Mouse (Mus musculus) neural tube, embryonic 12.5 days (tissue): Measurements from ENCODE around the gene Lyz1. TPM values are rescaled to one million over a fixed set of nuclear protein-coding genes. Genes with fewer than 3 reads are reported as not detected.

Experiments
- ATAC-seq: fragments of 200-750 bp; cut with Nextera tagmentation; 2 replicates; pipeline ENCODE4 v1.8.0; 2017; ENCODE audit warnings: low read depth, mild to moderate bottlenecking, moderate TSS enrichment, moderate library complexity; ENCODE audit not compliant: low FRiP score
- H3K27ac ChIP-seq: fragments of 300-500 bp; sonication (generic); 2 replicates; pipeline ENCODE4 v1.5.1; 2016
- H3K27me3 ChIP-seq: fragments of 300-500 bp; sonication (generic); replicated peaks from 2 replicates; pipeline ENCODE4 v1.6.1; 2016; ENCODE audit warnings: mild to moderate bottlenecking
- H3K36me3 ChIP-seq: fragments of 300-500 bp; sonication (generic); 2 replicates; pipeline ENCODE4 v1.6.1; 2016; ENCODE audit warnings: mild to moderate bottlenecking
- H3K4me1 ChIP-seq: fragments of 300-500 bp; sonication (generic); 2 replicates; pipeline ENCODE4 v1.6.1; 2016
- H3K4me2 ChIP-seq: fragments of 300-500 bp; sonication (generic); replicated peaks from 2 replicates; pipeline ENCODE4 v1.6.1; 2016; ENCODE audit warnings: mild to moderate bottlenecking
- H3K4me3 ChIP-seq: fragments of 300-500 bp; sonication (generic); 2 replicates; pipeline ENCODE4 v1.5.1; 2016
- H3K9ac ChIP-seq: fragments of 300-500 bp; sonication (generic); 2 replicates; pipeline ENCODE4 v1.6.1; 2016; ENCODE audit warnings: mild to moderate bottlenecking
- H3K9me3 ChIP-seq: fragments of 300-500 bp; sonication (generic); 2 replicates; pipeline ENCODE4 v1.6.1; 2016; ENCODE audit warnings: mild to moderate bottlenecking
- WGBS: fragments of 180-500 bp; shearing (Covaris S2); methylation state at CpG from one replicate; pipeline ENCODE4 v1.1.7; 2016; 5-methylcytosine and 5-hydroxymethylcytosine counted together
- polyA plus RNA-seq: library from polyadenylated mRNA; unstranded; fragments of >200 nt; fragmentation: Nextera tagmentation; extraction: Ambion mirVana; gene quantifications from 2 replicates; pipeline ENCODE4 v1.2.1, GENCODE M21; 2016

Gene Lyz1
- not detected in 2 replicates for polyA plus RNA-seq

DNA sequence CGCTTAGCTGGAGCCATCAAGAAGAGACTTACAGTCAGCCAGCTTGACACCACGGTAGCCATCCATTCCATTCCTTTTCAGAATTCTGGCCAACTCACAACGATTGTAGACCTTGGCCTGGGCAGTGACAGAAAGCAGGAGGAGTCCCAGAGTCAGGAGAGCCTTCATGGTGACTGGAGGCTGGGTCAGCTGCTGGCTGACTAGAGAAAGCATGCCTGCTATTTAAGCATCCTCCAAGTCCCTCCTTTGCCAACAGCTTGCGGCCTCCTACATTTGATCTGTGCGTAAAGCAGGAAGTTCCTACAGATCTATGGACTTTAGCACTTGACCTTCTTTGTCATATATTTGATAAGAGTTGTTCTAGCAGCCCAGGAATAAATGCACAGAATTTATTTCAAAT is at the start of gene Lyz1:
Lyz1 (minus strand) TSS at position 198 of the 400 bp plus-strand sequence.
- H3K27me3 ChIP-seq: no peaks in the 10 kb centered on the region
- no peaks in the 10 kb centered on the region for H3K36me3 ChIP-seq
- no peaks in the 10 kb centered on the region for H3K4me1 ChIP-seq
- no peak within 1 kb of the TSS for H3K4me3 ChIP-seq
- H3K9ac ChIP-seq: no peak within 1 kb of the TSS
- H3K27ac ChIP-seq: no peak within 1 kb of the TSS
- WGBS: 85% methylated on average over 5 of the region's 5 CpGs
- H3K9me3 ChIP-seq: no peaks in the 10 kb centered on the region
- no peak for ATAC-seq
- no peak within 1 kb of the TSS for H3K4me2 ChIP-seq

DNA sequence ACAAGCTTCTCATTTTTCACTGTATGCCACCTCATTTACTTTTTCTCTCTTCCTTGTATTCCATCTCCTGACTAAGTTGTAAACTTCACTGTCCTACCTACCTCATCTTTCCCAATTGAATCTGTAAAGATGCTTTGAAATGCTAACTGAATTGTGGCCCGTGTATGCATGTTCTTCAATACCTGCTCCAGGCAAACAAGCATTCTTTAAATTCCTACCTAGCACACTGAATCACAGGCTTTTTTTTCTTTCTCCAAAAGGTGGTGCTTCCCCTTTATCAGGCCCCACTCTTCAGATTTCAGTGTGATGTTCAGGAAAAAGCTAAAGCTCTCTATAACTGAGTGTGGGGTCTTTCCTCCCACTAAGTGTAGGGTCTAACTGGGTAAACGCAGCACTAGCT is 49.7 kb upstream of the Lyz1 start:
- Histone ChIP-seq H3K4me2 (no peak overlapping the region), H3K9me3 (no peaks in the 10 kb centered on the region), H3K9ac (no peak overlapping the region), H3K4me1 (no peaks in the 10 kb centered on the region), H3K27ac (no peak overlapping the region), H3K27me3 (no peaks in the 10 kb centered on the region), H3K36me3 (0 out of 2 replicates have a peak, but pooled peaks cover 3% of the 10 kb centered on the region), H3K4me3 (no peak overlapping the region)
- WGBS: 72% methylated on average over 2 of the region's 2 CpGs
- ATAC-seq: no peak

DNA sequence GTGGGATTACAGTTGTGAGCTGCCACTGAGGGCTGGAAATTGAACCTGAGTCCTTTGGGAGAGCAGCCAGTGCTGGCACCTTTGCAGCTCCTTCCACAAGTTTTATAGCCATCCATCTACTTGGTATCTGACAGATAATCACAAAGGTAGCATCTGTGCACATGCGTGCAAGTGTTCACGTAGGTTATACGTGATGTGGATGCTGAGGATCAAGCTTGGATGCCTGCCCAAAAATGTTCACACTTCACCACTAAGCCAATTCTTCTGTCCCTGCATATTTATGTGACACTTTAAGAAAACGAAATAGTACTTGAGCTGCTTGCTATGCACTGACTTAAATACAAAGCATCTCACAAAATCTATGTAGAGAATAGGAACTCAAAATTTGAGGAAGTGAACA is 48.4 kb upstream of the Lyz1 start:
- H3K36me3 ChIP-seq: no peaks in the 10 kb centered on the region
- H3K27ac ChIP-seq: no peak overlapping the region
- H3K9me3 ChIP-seq: no peaks in the 10 kb centered on the region
- no peaks in the 10 kb centered on the region for H3K27me3 ChIP-seq
- H3K9ac ChIP-seq: no peak overlapping the region
- H3K4me3 ChIP-seq: no peak overlapping the region
- WGBS: 85% methylated on average over 4 of the region's 4 CpGs
- no peak overlapping the region for H3K4me2 ChIP-seq
- ATAC-seq: no peak
- no peaks in the 10 kb centered on the region for H3K4me1 ChIP-seq

DNA sequence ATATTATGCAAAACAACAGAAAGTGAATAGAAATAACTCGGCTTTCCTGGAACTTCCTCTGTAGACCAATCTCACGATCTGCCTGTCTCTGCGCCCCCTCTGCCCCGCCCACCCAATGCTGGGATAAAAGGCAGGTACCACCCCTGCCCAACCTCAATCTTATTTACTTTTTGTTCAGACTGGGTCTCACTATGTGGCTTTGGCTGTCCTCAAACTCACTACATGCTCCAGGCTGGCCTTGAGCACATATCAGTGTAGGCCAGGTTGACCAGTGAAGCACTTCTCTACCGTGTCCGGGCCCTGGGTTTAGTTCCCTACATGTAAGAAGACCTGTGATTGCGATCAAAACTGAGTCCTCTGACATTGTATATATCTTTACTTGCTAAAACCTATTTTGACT is 46.6 kb upstream of the Lyz1 start:
- no peak overlapping the region for H3K27ac ChIP-seq
- H3K27me3 ChIP-seq: no peaks in the 10 kb centered on the region
- H3K36me3 ChIP-seq: no peaks in the 10 kb centered on the region
- no peak overlapping the region for H3K4me3 ChIP-seq
- H3K9ac ChIP-seq: no peak overlapping the region
- no peaks in the 10 kb centered on the region for H3K4me1 ChIP-seq
- no peaks in the 10 kb centered on the region for H3K9me3 ChIP-seq
- WGBS: 85% methylated on average over 7 of the region's 7 CpGs
- ATAC-seq: no peak
- no peak overlapping the region for H3K4me2 ChIP-seq

DNA sequence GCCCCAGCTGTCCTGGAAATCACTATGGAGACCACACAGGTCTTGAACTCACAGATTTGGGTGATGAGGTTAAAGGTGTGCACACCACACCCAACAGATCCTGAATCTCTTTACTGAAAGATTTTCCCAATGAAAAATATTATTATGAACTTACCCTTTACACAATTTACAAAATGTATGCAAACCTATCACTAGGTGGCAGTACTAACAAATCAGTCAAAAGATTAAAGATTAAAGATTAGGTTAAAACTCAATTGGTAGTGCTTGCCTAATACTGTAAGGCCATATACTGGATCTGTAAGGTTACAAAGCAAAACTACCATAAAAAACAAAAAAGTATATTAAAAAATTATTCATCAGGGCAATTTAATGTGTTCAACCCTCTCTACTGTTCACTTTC is 45.3 kb upstream of the Lyz1 start:
- no peak overlapping the region for H3K4me2 ChIP-seq
- no peaks in the 10 kb centered on the region for H3K36me3 ChIP-seq
- H3K9ac ChIP-seq: no peak overlapping the region
- no peaks in the 10 kb centered on the region for H3K27me3 ChIP-seq
- no peak overlapping the region for H3K4me3 ChIP-seq
- H3K9me3 ChIP-seq: no peaks in the 10 kb centered on the region
- H3K4me1 ChIP-seq: no peaks in the 10 kb centered on the region
- ATAC-seq: no peak
- no peak overlapping the region for H3K27ac ChIP-seq

DNA sequence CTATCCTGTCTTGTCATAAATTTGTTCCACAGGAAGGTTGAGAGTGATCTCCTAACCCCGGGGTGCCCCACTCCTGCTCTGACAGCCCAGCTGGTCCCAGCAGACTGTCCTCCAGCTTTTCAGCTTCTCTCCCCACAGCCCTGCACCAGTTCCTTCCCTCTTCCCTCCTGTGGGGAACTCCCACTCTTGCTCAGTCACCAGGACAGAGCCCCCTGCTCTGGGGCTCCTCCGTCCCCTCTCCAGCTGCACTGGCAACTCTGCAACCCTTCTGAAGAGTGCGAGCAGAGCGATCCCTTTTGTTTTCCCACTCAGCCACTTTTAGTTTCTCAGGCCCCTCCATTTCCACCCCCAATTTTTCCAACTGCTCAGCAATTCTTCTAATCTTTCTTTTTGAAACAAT is 43.0 kb upstream of the Lyz1 start:
- no peak overlapping the region for H3K27ac ChIP-seq
- H3K4me1 ChIP-seq: no peaks in the 10 kb centered on the region
- no peaks in the 10 kb centered on the region for H3K36me3 ChIP-seq
- H3K9me3 ChIP-seq: no peaks in the 10 kb centered on the region
- no peak for ATAC-seq
- no peak overlapping the region for H3K4me3 ChIP-seq
- H3K27me3 ChIP-seq: no peaks in the 10 kb centered on the region
- no peak overlapping the region for H3K9ac ChIP-seq
- WGBS: 41% methylated on average over 4 of the region's 4 CpGs
- H3K4me2 ChIP-seq: no peak overlapping the region

DNA sequence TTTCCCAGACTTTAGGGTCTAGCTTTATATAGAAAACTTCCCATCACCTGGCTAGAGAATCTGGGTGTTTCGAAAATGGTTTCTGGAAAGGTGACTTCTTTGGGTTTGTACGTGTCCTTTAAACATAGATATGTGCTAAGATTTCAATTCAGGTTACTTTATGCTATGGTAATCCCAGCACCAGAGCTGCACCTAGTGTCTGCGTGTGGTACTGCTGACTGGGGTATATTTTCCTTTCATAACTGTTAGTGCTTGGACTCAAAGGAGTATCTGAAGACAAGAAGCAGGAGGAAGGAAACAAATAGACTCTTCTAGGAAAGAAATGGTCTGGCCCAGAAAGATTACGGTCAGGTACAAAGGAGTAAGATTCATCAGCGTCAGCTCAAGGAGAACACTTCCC is 37.9 kb upstream of the Lyz1 start:
- H3K4me1 ChIP-seq: no peaks in the 10 kb centered on the region

DNA sequence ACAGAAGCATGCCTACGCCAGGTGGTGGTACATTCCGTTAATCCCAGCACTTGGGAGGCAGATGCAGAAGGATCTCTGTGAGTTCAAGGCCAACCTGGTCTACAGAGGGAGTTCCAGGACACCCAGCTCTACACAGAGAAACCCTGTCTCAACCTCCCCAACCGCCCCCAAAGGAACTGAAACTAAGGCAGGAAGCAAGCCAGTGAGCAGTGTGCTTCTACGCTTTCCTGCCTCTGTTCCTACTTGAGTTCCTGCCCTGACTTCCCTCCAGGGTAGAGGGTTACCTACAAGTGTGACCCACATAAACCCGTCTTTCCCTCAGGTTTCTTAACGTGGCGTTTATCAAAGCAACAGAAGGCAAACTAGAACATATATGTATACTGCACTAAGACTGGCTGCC is 31.1 kb upstream of the Lyz1 start:
- Histone ChIP-seq H3K36me3 (no peaks in the 10 kb centered on the region), H3K9ac (no peak overlapping the region), H3K27ac (no peak overlapping the region), H3K27me3 (no peaks in the 10 kb centered on the region), H3K4me1 (no peaks in the 10 kb centered on the region), H3K4me3 (no peak overlapping the region), H3K9me3 (no peaks in the 10 kb centered on the region), H3K4me2 (no peak overlapping the region)
- WGBS: 91% methylated on average over 7 of the region's 7 CpGs
- no peak for ATAC-seq

More for the DNA sequence above, 37.9 kb upstream of the Lyz1 start:
- WGBS: 84% methylated on average over 5 of the region's 5 CpGs
- H3K4me3 ChIP-seq: no peak overlapping the region
- no peaks in the 10 kb centered on the region for H3K36me3 ChIP-seq
- no peak overlapping the region for H3K27ac ChIP-seq
- H3K27me3 ChIP-seq: no peaks in the 10 kb centered on the region
- no peak overlapping the region for H3K4me2 ChIP-seq
- H3K9me3 ChIP-seq: no peaks in the 10 kb centered on the region
- no peak overlapping the region for H3K9ac ChIP-seq
- ATAC-seq: no peak

DNA sequence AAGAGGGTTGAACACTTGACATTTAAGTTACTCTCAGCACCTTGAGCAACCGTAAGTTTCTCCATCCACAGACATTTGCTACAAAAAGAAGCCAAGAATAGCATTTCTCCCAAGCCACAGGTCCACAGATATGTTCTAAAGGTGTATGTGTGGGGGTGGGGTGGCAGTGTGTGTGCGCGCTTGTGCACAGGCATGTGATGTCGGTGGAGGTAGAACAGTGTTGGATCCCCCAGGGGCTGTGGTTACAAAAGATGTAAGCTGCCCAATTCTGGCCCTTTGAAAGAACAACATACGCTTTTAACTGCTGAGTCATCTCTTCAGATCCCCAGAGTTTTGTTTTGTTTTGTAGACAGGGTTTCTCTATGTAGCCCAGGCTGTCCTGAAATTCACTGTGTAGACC is 30.0 kb upstream of the Lyz1 start:
- Histone ChIP-seq H3K36me3 (no peaks in the 10 kb centered on the region), H3K4me2 (no peak overlapping the region), H3K4me3 (no peak overlapping the region), H3K9ac (no peak overlapping the region), H3K4me1 (no peaks in the 10 kb centered on the region), H3K9me3 (no peaks in the 10 kb centered on the region), H3K27me3 (no peaks in the 10 kb centered on the region), H3K27ac (no peak overlapping the region)
- 92% methylated on average over 5 of the region's 5 CpGs for WGBS
- ATAC-seq: no peak

DNA sequence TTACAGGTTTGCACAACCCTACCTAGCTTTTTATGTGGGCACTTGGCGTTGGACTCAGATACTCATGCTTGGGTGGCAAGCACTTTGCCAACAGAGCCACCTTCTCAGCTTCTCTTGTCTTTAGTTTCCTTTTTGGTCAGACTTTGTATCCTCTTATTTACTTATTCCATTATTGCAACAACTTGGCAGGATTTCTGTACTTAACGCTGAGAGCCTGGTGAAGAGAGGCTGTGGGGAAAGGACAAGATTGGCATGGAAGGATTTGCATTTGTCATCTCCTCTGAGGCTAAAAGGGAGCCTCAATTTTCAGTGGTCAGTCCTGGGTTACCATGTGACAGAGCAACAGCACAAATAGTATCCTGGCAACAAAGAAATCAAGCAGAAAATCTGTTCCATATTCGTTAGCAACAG is 27.9 kb upstream of the Lyz1 start:
- no peaks in the 10 kb centered on the region for H3K4me1 ChIP-seq
- no peaks in the 10 kb centered on the region for H3K9me3 ChIP-seq
- ATAC-seq: no peak

DNA sequence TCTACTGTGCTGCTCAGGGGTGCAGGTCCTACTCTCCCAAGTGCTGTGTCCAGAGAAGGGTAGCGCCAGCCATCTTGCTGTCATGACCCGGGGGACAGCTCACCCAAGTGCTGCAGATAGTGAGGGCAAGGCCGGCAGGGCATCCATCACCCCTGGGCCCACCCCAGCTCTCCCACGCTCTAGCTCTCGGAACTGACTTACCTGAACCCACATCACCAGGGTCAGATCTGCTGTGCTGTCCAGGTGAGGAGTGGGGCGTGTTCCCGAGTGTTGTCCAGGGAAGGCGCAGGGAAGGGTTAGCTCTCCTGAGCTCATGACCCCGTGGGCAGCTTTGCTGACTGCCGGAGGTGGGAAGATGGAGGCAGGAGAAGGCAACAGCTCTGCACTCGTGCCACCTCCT is 23.7 kb upstream of the Lyz1 start:
- H3K27ac ChIP-seq: no peak overlapping the region
- H3K4me2 ChIP-seq: no peak overlapping the region
- H3K9me3 ChIP-seq: no peaks in the 10 kb centered on the region
- H3K36me3 ChIP-seq: no peaks in the 10 kb centered on the region
- no peaks in the 10 kb centered on the region for H3K27me3 ChIP-seq
- no peak overlapping the region for H3K4me3 ChIP-seq
- H3K4me1 ChIP-seq: no peaks in the 10 kb centered on the region
- no peak overlapping the region for H3K9ac ChIP-seq
- no peak for ATAC-seq
- 92% methylated on average over 11 of the region's 11 CpGs for WGBS

More for the DNA sequence above, 27.9 kb upstream of the Lyz1 start:
- Histone ChIP-seq H3K4me3 (no peak overlapping the region), H3K27ac (no peak overlapping the region), H3K9ac (no peak overlapping the region), H3K4me2 (no peak overlapping the region), H3K36me3 (no peaks in the 10 kb centered on the region), H3K27me3 (no peaks in the 10 kb centered on the region)
- 81% methylated on average over 3 of the region's 3 CpGs for WGBS

DNA sequence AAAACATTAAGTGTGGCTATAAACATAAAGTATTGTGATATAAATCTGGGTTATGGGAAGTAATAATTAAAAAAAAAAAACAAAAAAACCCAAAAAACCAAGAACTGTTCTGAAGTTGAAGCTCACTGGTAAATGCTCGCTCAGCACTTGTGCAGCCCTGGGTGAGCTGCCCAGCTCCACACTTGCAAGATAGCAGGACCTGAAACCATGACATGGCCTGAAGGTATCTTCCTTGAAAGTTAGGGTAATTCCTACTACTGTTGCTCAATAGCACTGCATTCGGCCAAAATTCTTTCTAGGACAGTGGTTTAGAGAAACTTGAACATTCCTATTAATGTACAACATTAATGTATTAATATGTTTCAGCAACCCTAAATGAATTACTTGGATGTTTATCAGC is 20.5 kb upstream of the Lyz1 start:
- H3K27ac ChIP-seq: no peak overlapping the region
- no peak overlapping the region for H3K4me2 ChIP-seq
- WGBS: 94% methylated on average over 2 of the region's 2 CpGs
- H3K4me1 ChIP-seq: no peaks in the 10 kb centered on the region
- H3K9ac ChIP-seq: no peak overlapping the region
- ATAC-seq: no peak
- H3K36me3 ChIP-seq: no peaks in the 10 kb centered on the region
- no peaks in the 10 kb centered on the region for H3K9me3 ChIP-seq
- no peak overlapping the region for H3K4me3 ChIP-seq
- no peaks in the 10 kb centered on the region for H3K27me3 ChIP-seq

DNA sequence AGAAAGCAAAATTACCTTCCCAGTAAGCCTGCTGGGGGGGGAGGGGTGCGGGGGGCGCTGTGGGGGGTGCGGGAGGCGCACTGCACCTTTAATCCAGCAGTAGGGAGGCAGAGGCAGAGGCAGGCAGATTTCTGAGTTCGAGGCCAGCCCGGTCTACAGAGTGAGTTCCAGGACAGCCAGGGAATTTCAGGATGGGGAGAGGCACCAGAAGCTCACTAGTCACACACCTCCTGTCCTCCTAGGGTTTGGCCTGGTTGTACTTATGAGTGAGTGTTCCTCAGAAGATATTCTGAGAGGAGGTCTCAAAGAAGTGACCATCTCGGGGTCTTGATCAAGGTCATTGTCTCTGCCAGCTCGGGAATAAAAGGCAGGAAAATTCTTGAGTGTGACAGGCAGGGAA is 19.5 kb upstream of the Lyz1 start:
- ATAC-seq: no peak

More for the DNA sequence above, 19.5 kb upstream of the Lyz1 start:
- H3K36me3 ChIP-seq: no peaks in the 10 kb centered on the region
- 89% methylated on average over 8 of the region's 8 CpGs for WGBS
- no peak overlapping the region for H3K4me3 ChIP-seq
- H3K9me3 ChIP-seq: no peaks in the 10 kb centered on the region
- H3K9ac ChIP-seq: no peak overlapping the region
- H3K4me2 ChIP-seq: no peak overlapping the region
- no peak overlapping the region for H3K27ac ChIP-seq
- H3K4me1 ChIP-seq: no peaks in the 10 kb centered on the region
- no peaks in the 10 kb centered on the region for H3K27me3 ChIP-seq
